9 mouse cellular contexts compared by ENCODE assay signal in the genomic region with DNA sequence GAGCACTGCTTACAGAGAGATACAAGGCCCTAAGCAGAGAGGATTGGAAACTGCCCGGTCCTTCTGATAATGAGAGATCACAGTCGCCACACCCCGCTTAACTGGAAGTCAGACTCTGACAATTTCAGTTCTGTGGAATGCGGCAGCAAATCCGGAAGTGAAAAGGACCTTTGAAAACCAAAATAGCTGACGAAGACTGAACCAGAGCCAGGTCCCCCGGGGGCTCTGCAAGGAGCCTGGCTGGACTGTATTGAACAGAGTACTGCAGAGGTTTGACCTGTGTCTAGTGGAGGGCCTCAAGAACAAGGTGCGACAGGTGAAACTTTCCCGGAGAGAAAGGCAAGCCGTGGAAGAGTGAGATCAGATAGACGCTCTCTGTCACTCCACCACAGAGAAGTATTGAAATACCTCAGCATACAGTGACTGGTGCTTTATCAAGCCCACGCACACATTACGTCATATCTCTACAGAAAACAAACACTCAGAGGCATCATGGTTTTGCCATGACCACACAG. TPM values are rescaled to one million over a fixed set of nuclear protein-coding genes. Genes with fewer than 3 reads are reported as not detected.
DNase-seq lines count a peak whose midpoint lies in the region; ATAC-seq and TF ChIP-seq lines count a peak whose summit lies in the region.
"Had no signal": no experiment of that assay in that cellular context is flagged by ENCODE, and none has a peak within 500 bp of the region (broad histone marks: within the 10 kb centered on the region; RNA-seq: fewer than 3 reads in every experiment).

No protein-coding gene starts in this region.

- TF ChIP-seq CTCF in kidney, postnatal 0 days (IDR thresholded peaks at IDR 0.05; ENCODE audit: low read depth), result no peak

- no peak overlapping the region for H3K4me3 ChIP-seq in kidney, postnatal 0 days (replicated peaks; ENCODE audit: low read depth, low read length)
- no peak overlapping the region for H3K4me3 ChIP-seq in myocyte

- ATAC-seq in kidney, postnatal 0 days (replicated peaks; ENCODE audit: low FRiP score, low read depth), result no peak
- ATAC-seq in erythroid progenitor cell, adult 5-6 weeks (replicated peaks; ENCODE audit: low FRiP score, poor library complexity, severe bottlenecking), result no peak

- H3K27ac ChIP-seq in kidney, postnatal 0 days, result no peak overlapping the region

- no peak overlapping the region for H3K9ac ChIP-seq in kidney, postnatal 0 days (ENCODE audit: low read depth, low read length)

- H3K4me1 ChIP-seq in kidney, postnatal 0 days (replicated peaks; ENCODE audit: insufficient read depth, low read length), result no peaks in the 10 kb centered on the region

- H3K27me3 ChIP-seq in kidney, postnatal 0 days (ENCODE audit: insufficient read depth, low read length), result no peaks in the 10 kb centered on the region
- H3K27me3 ChIP-seq in myocyte (ENCODE audit: control insufficient read depth, insufficient read depth, insufficient read length), result peaks cover 27% of the 10 kb centered on the region

- no peaks in the 10 kb centered on the region for H3K9me3 ChIP-seq in kidney, postnatal 0 days (replicated peaks; ENCODE audit: low read length)

- H3K4me2 ChIP-seq in kidney, postnatal 0 days (ENCODE audit: low read length), result no peak overlapping the region
- H3K4me2 ChIP-seq in myocyte (ENCODE audit: low read depth), result peak overlapping the region; percentile 38

- no peak for TF ChIP-seq POLR2A in myocyte (IDR thresholded peaks at IDR 0.05; ENCODE audit: insufficient read length, low read depth)

- peak; percentile 18 for DNase-seq in gastrocnemius, adult 18-20 months (ENCODE audit: low spot score)
- DNase-seq in gastrocnemius, postnatal 4 days (ENCODE audit: low spot score in 2 of 2), result no peak
- DNase-seq in heart, adult 9 months (ENCODE audit: low spot score in 2 of 2), result peak; percentile 55 to 62
- peak; percentile 37 for DNase-seq in kidney, postnatal 0 days (ENCODE audit: low spot score)
- no peak for DNase-seq in gastrocnemius, postnatal 25 days
- DNase-seq in spleen, postnatal 14 days (ENCODE audit: low spot score in 2 of 2), result no peak
- DNase-seq: right cerebral cortex, adult 18-20 months had no signal

- H3K79me2 ChIP-seq in myocyte (ENCODE audit: control insufficient read depth, insufficient read depth), result no peaks in the 10 kb centered on the region

- H3ac ChIP-seq in myocyte (ENCODE audit: control insufficient read depth, insufficient read length), result no peak overlapping the region

- WGBS in kidney, postnatal 0 days, result 54% methylated on average over 13 of the region's 13 CpGs

- H3K36me3 ChIP-seq in kidney, postnatal 0 days (ENCODE audit: insufficient read depth, low read length), result no peaks in the 10 kb centered on the region
- H3K36me3 ChIP-seq in myocyte (ENCODE audit: control insufficient read depth, insufficient read depth), result no peaks in the 10 kb centered on the region

TF ChIP-seq in myocyte, 11 proteins besides CTCF, POLR2A, EP300 and RAD21:
- TF ChIP-seq TCF3 (IDR thresholded peaks at IDR 0.05; ENCODE audit: insufficient read length, low read depth) (no peak), MYOD1 (IDR thresholded peaks at IDR 0.05; ENCODE audit: control insufficient read depth in 1 of 3, insufficient read length in 2 of 3, low read depth in 2 of 3) (no peak), E2F4 (IDR thresholded peaks at IDR 0.05; ENCODE audit: insufficient read depth) (no peak), REST (IDR thresholded peaks at IDR 0.05; ENCODE audit: insufficient read depth, insufficient read length) (no peak), TCF12 (IDR thresholded peaks at IDR 0.05; ENCODE audit: insufficient read depth, poor library complexity, severe bottlenecking) (no peak), CEBPB (IDR thresholded peaks at IDR 0.05; ENCODE audit: insufficient read depth, poor library complexity, severe bottlenecking) (no peak), POLR2AphosphoS2 (IDR thresholded peaks at IDR 0.05; ENCODE audit: insufficient read length, low read depth) (no peak), SRF (IDR thresholded peaks at IDR 0.05; ENCODE audit: control insufficient read depth, insufficient read length, low read depth) (no peak), MAX (IDR thresholded peaks at IDR 0.05; ENCODE audit: low read depth) (no peak)

RNA-seq across cellular contexts. Expression of a gene that starts 9.6 kb away (rescaled TPM):
- 1 to 10 TPM; 9.5 to 9.7 TPM for total RNA-seq in gastrocnemius, adult 18-20 months (2021)
- total RNA-seq in gastrocnemius, postnatal 4 days (2021), result 10 to 100 TPM; 14.3 to 15.3 TPM
- 10.2 and 10.9 TPM in 2 replicates for polyA plus RNA-seq in kidney, postnatal 0 days (2015; fragmentation: Nextera tagmentation; extraction: Ambion mirVana)
- polyA plus RNA-seq in myocyte (2012; fragmentation: generic; extraction: Trizol), result 4.6 TPM
- 3.2 and 4.6 TPM in 2 replicates for total RNA-seq in erythroid progenitor cell, adult 5-6 weeks (2015; ENCODE audit: low replicate concordance)
- 1.1 and 4.5 TPM in 2 replicates for total RNA-seq in erythroid progenitor cell, adult 5-6 weeks (2017; ENCODE audit: low replicate concordance)
- 1 to 10 TPM; 8.3 to 8.7 TPM for total RNA-seq in gastrocnemius, postnatal 25 days (2021)

Comparison
In these comparisons a context has a peak if more than half of its experiments do, and no peak if none do; other contexts are left out.
1. DNase-seq: peak in gastrocnemius, adult 18-20 months (single experiment), heart, adult 9 months (2 of 2) and kidney, postnatal 0 days (single experiment); none in gastrocnemius, postnatal 4 days (0 of 2), gastrocnemius, postnatal 25 days (single experiment) and spleen, postnatal 14 days (0 of 2).